Mouse (Mus musculus) mammary gland, adult 2 months (tissue): ENCODE results near the gene Donson. TPM values are rescaled to one million over a fixed set of nuclear protein-coding genes. Genes with fewer than 3 reads are reported as not detected.

Experiments used
- polyA plus RNA-seq: library from polyadenylated mRNA; depleted of rRNA; stranded (reverse); fragments of >200 nt; gene quantifications from 2 replicates; pipeline ENCODE4 v1.2.3, GENCODE M21; 2012; ENCODE audit warnings: low replicate concordance; rRNA removed

The Donson gene
- 10.3 and 20.4 TPM in 2 replicates for polyA plus RNA-seq

GRCm38 (mm10) chr16:91688619-91689334 lies at the start of gene Donson:
Gene Donson, minus strand, starts transcription at chr16:91688770.

GRCm38 (mm10) chr16:91729066-91729482 lies 40.5 kb upstream of the Donson start, which contains the start of gene Itsn1:
Gene Itsn1, plus strand, starts transcription at chr16:91729281.

GRCm38 (mm10) chr16:91728123-91729065 lies 39.8 kb upstream of the Donson start, which contains the start of gene Cryzl1:
Gene Cryzl1, minus strand, starts transcription at chr16:91728975.

GRCm38 (mm10) chr16:91647461-91648219 lies 40.9 kb downstream of the Donson start, which contains the start of gene Son:
Gene Son, plus strand, starts transcription at chr16:91647506.

GRCm38 (mm10) chr16:91646681-91647419 lies 41.7 kb downstream of the Donson start, which contains the start of gene Gart:
Gene Gart, minus strand, starts transcription at chr16:91646952.

Other genes with a start within 250 kb of the Donson start
- 24.6 and 30.2 TPM in 2 replicates for gene Ifnar1, start 203.5 kb downstream of the Donson start, polyA plus RNA-seq
- gene Ifngr2, start 141.7 kb downstream of the Donson start, polyA plus RNA-seq, result 27.9 and 47.6 TPM in 2 replicates
- gene Tmem50b, start 91.0 kb downstream of the Donson start, polyA plus RNA-seq, result 32.6 and 49.5 TPM in 2 replicates
- 1.7 and 4.3 TPM in 2 replicates for gene Dnajc28, start 69.7 kb downstream of the Donson start, polyA plus RNA-seq
- 23.0 and 24.6 TPM in 2 replicates for gene Gart, start 41.8 kb downstream of the Donson start, polyA plus RNA-seq
- gene Son, start 41.3 kb downstream of the Donson start, polyA plus RNA-seq, result 128 and 263 TPM in 2 replicates
- 14.6 and 40.1 TPM in 2 replicates for gene Cryzl1, start 40.2 kb upstream of the Donson start, polyA plus RNA-seq
- 29.7 and 75.9 TPM in 2 replicates for gene Itsn1, start 40.5 kb upstream of the Donson start, polyA plus RNA-seq